Mouse (Mus musculus) limb, embryonic 13.5 days (tissue): ENCODE measurements around the gene Grid1. TPM values are rescaled to one million over a fixed set of nuclear protein-coding genes. Genes with fewer than 3 reads are reported as not detected.

Experiments
- ATAC-seq: fragments of 200-750 bp; cut with Nextera tagmentation; 2 replicates; pipeline ENCODE4 v1.8.0; 2017; ENCODE audit warnings: low read depth, moderate number of reproducible peaks, moderate TSS enrichment; ENCODE audit not compliant: low FRiP score
- H3K27ac ChIP-seq: fragments of 300-500 bp; sonication (generic); 2 replicates; pipeline ENCODE4 v1.5.1; 2015; ENCODE audit warnings: inconsistent platforms, mild to moderate bottlenecking, moderate library complexity
- H3K27me3 ChIP-seq: fragments of 300-500 bp; sonication (generic); 2 replicates; pipeline ENCODE4 v1.6.1; 2015; ENCODE audit warnings: mild to moderate bottlenecking, inconsistent platforms
- H3K36me3 ChIP-seq: fragments of 300-500 bp; sonication (generic); 2 replicates; pipeline ENCODE4 v1.6.1; 2015; ENCODE audit warnings: inconsistent platforms, mild to moderate bottlenecking, moderate library complexity
- H3K4me1 ChIP-seq: fragments of 300-500 bp; sonication (generic); 2 replicates; pipeline ENCODE4 v1.6.1; 2015; ENCODE audit warnings: inconsistent platforms
- H3K4me2 ChIP-seq: fragments of 300-500 bp; sonication (generic); replicated peaks from 2 replicates; pipeline ENCODE4 v1.6.1; 2015; ENCODE audit warnings: inconsistent platforms, mild to moderate bottlenecking, moderate library complexity
- H3K4me3 ChIP-seq: fragments of 300-500 bp; sonication (generic); 2 replicates; pipeline ENCODE4 v1.5.1; 2015; ENCODE audit warnings: moderate library complexity, mild to moderate bottlenecking, inconsistent platforms
- H3K9ac ChIP-seq: fragments of 300-500 bp; sonication (generic); 2 replicates; pipeline ENCODE4 v1.6.1; 2015; ENCODE audit warnings: mild to moderate bottlenecking, inconsistent platforms
- H3K9me3 ChIP-seq: fragments of 300-500 bp; sonication (generic); 2 replicates; pipeline ENCODE4 v1.6.1; 2016; ENCODE audit warnings: inconsistent platforms
- WGBS: fragments of 180-500 bp; shearing (Covaris S2); methylation state at CpG from one replicate; pipeline ENCODE4 v1.1.7; 2015; 5-methylcytosine and 5-hydroxymethylcytosine counted together
- polyA plus RNA-seq: library from polyadenylated mRNA; unstranded; fragments of >200 nt; fragmentation: Nextera tagmentation; extraction: Ambion mirVana; gene quantifications from 2 replicates; pipeline ENCODE4 v1.2.1, GENCODE M21; 2015

The Grid1 gene
- polyA plus RNA-seq = 0.50 and 0.91 TPM in 2 replicates

DNA sequence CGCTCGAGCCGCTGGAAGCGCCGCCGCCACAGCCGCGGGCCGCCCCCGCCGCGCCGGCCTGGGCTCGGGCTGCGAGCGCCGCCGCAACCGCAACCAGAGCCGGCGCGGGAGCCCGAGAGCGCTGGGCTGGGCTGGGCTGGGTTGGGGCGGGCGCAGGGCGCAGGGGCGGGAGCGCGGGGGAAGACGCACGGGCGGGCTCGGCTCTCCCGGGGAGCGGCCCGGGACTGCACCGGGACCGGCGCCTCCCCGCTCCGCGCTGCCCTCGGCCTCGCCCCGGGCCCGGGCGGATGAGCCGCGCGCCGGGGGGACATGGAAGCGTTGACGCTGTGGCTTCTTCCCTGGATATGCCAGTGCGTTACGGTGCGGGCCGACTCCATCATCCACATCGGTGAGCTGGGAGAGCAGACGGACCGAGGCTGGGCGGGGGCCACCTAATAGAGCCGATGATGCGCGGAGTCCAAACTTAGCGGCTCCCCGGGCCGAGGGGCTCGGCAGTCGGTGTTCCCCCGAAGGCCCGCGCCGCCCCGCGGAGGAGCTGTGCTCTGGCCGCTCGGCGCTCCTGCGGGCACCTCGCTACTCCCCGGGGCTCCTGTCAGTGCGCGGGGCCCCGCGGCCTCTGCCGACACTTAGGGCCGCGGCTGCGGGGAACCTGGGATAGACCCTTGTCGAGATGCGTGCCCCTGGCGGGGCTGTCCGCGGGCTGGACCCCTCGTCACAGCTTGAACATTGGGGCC is at the start of gene Grid1:
Gene Grid1, plus strand, starts transcription at position 190 of the 734 bp plus-strand sequence.
- peaks cover 28% of the 10 kb centered on the region for H3K4me1 ChIP-seq
- H3K9ac ChIP-seq = peak within 1 kb of the TSS; percentile 55
- peak within 1 kb of the TSS; percentile 56 for H3K4me3 ChIP-seq
- ATAC-seq = peak; percentile 54; the same call in 1 of the 2 replicates
- H3K27ac ChIP-seq = no peak within 1 kb of the TSS
- H3K9me3 ChIP-seq = no peaks in the 10 kb centered on the region
- WGBS = under 1% methylated on average over 96 of the region's 96 CpGs
- H3K36me3 ChIP-seq = no peaks in the 10 kb centered on the region
- H3K27me3 ChIP-seq = peaks cover 99% of the 10 kb centered on the region
- peak within 1 kb of the TSS; percentile 82 for H3K4me2 ChIP-seq

DNA sequence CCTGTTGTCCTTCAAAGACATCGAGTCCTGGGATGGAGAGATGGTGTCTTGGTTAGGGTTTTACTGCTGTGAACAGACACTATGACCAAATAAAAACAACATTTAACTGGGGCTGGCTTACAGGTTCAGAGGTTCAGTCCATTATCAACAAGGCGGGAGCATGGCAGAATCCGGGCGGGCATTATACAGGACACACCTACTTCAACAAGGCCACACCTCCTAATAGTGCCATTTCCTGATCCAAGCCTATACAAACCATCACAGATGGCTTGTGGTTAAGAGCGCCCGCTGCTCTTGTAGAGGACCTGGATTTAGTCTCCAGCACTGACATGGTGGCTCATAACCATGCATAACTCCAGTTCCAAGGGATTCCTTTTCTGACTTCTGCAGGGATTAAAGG is 49.4 kb upstream of the Grid1 start:
- peaks cover 14% of the 10 kb centered on the region for H3K4me1 ChIP-seq

DNA sequence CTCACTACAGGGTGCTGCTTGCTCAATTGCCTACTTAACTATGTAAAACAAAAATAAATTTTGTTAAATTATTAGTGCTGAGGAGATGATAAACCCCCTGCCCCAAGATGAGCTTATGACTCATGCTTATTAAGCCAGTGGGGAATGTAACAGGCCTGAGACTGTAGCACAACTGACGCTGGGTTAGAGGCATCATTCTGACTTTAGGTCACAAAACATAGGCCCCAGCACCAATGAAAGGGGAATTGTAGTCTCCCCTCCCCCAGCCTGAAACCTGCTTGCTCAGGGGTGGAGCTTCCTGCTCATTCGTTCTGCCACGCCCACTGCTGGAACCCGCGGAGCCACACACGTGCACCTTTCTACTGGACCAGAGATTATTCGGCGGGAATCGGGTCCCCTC is 48.3 kb upstream of the Grid1 start:
- no peak overlapping the region for H3K4me3 ChIP-seq
- peaks cover 14% of the 10 kb centered on the region for H3K4me1 ChIP-seq
- H3K27me3 ChIP-seq = peaks cover 20% of the 10 kb centered on the region
- H3K9ac ChIP-seq = no peak overlapping the region
- no peak overlapping the region for H3K4me2 ChIP-seq
- H3K36me3 ChIP-seq = no peaks in the 10 kb centered on the region
- no peak for ATAC-seq
- 27% methylated on average over 9 of the region's 9 CpGs for WGBS
- H3K9me3 ChIP-seq = peaks cover 7% of the 10 kb centered on the region
- H3K27ac ChIP-seq = no peak overlapping the region

More for the DNA sequence above, 49.4 kb upstream of the Grid1 start:
- Histone ChIP-seq H3K4me3 (no peak overlapping the region), H3K9ac (no peak overlapping the region), H3K27ac (no peak overlapping the region), H3K27me3 (peaks cover 20% of the 10 kb centered on the region), H3K4me2 (no peak overlapping the region), H3K36me3 (no peaks in the 10 kb centered on the region), H3K9me3 (no peaks in the 10 kb centered on the region; the same call in 1 of the 2 replicates)
- 78% methylated on average over 6 of the region's 6 CpGs for WGBS
- ATAC-seq = no peak

DNA sequence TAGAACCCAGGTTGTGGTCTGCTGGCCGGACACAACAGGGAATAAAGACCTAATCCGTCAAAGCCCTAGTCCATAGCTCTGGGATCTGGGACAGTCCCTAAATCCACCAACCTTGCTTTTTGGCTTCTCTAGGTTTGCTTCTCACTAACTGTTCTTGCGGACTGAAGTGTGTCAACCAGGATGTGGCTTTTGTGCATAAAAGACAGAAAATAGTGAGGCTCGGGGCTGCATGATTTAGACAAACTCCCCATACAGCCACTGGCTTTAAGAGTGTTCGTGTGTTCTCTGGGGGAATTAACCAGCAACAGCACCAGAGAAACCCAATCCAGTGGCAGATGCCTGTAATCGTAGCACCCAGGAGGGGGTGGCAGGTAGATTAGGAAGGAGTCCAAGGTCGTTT is 47.8 kb upstream of the Grid1 start:
- H3K4me3 ChIP-seq = no peak overlapping the region
- H3K27me3 ChIP-seq = peaks cover 22% of the 10 kb centered on the region
- no peak overlapping the region for H3K9ac ChIP-seq
- H3K9me3 ChIP-seq = peaks cover 7% of the 10 kb centered on the region
- ATAC-seq = no peak
- no peak overlapping the region for H3K27ac ChIP-seq
- peaks cover 14% of the 10 kb centered on the region for H3K4me1 ChIP-seq
- 46% methylated on average over 7 of the region's 7 CpGs for WGBS
- H3K36me3 ChIP-seq = no peaks in the 10 kb centered on the region
- no peak overlapping the region for H3K4me2 ChIP-seq

- H3K9ac ChIP-seq = no peak overlapping the region
- peaks cover 11% of the 10 kb centered on the region for H3K4me1 ChIP-seq
- no peak overlapping the region for H3K27ac ChIP-seq
- WGBS = 76% methylated on average over 3 of the region's 3 CpGs
- no peak overlapping the region for H3K4me2 ChIP-seq
- no peak for ATAC-seq
- H3K4me3 ChIP-seq = no peak overlapping the region
- peaks cover 26% of the 10 kb centered on the region for H3K27me3 ChIP-seq
- H3K36me3 ChIP-seq = no peaks in the 10 kb centered on the region
- H3K9me3 ChIP-seq = peaks cover 7% of the 10 kb centered on the region
Observed at GRCm38 (mm10) chr14:34773681-34774080, 46.2 kb upstream of the Grid1 start.

GRCm38 (mm10) chr14:34774231-34774630 is 45.7 kb upstream of the Grid1 start:
- 84% methylated on average over 6 of the region's 6 CpGs for WGBS

GRCm38 (mm10) chr14:34776719-34777385 is 43.1 kb upstream of the Grid1 start:
- WGBS = 90% methylated on average over 12 of the region's 12 CpGs

More at GRCm38 (mm10) chr14:34774231-34774630, 45.7 kb upstream of the Grid1 start:
- ATAC-seq = no peak
- Histone ChIP-seq H3K4me1 (peaks cover 9% of the 10 kb centered on the region), H3K9ac (no peak overlapping the region), H3K4me2 (no peak overlapping the region), H3K27me3 (peaks cover 24% of the 10 kb centered on the region), H3K36me3 (no peaks in the 10 kb centered on the region), H3K9me3 (peaks cover 7% of the 10 kb centered on the region), H3K4me3 (no peak overlapping the region), H3K27ac (no peak overlapping the region)

GRCm38 (mm10) chr14:34777810-34778209 is 42.1 kb upstream of the Grid1 start:
- no peak for ATAC-seq
- no peaks in the 10 kb centered on the region for H3K36me3 ChIP-seq
- H3K9ac ChIP-seq = no peak overlapping the region
- 19% methylated on average over 10 of the region's 10 CpGs for WGBS
- no peaks in the 10 kb centered on the region for H3K4me1 ChIP-seq
- peaks cover 7% of the 10 kb centered on the region; the same call in 1 of the 2 replicates for H3K27me3 ChIP-seq
- no peak overlapping the region for H3K27ac ChIP-seq
- peaks cover 7% of the 10 kb centered on the region for H3K9me3 ChIP-seq
- no peak overlapping the region for H3K4me2 ChIP-seq
- no peak overlapping the region for H3K4me3 ChIP-seq

More at GRCm38 (mm10) chr14:34776719-34777385, 43.1 kb upstream of the Grid1 start:
- no peak for ATAC-seq
- Histone ChIP-seq H3K9ac (no peak overlapping the region), H3K4me3 (no peak overlapping the region), H3K36me3 (no peaks in the 10 kb centered on the region), H3K4me2 (no peak overlapping the region), H3K27ac (no peak overlapping the region), H3K4me1 (no peaks in the 10 kb centered on the region), H3K9me3 (peaks cover 7% of the 10 kb centered on the region), H3K27me3 (peaks cover 7% of the 10 kb centered on the region; the same call in 1 of the 2 replicates)

- Histone ChIP-seq H3K4me1 (no peaks in the 10 kb centered on the region), H3K36me3 (no peaks in the 10 kb centered on the region), H3K27me3 (peaks cover 7% of the 10 kb centered on the region; the same call in 1 of the 2 replicates), H3K27ac (no peak overlapping the region), H3K4me2 (no peak overlapping the region), H3K9me3 (peaks cover 7% of the 10 kb centered on the region), H3K9ac (no peak overlapping the region), H3K4me3 (no peak overlapping the region)
- 80% methylated on average over 7 of the region's 7 CpGs for WGBS
- ATAC-seq = no peak
Observed at GRCm38 (mm10) chr14:34778760-34779159, 41.1 kb upstream of the Grid1 start.

DNA sequence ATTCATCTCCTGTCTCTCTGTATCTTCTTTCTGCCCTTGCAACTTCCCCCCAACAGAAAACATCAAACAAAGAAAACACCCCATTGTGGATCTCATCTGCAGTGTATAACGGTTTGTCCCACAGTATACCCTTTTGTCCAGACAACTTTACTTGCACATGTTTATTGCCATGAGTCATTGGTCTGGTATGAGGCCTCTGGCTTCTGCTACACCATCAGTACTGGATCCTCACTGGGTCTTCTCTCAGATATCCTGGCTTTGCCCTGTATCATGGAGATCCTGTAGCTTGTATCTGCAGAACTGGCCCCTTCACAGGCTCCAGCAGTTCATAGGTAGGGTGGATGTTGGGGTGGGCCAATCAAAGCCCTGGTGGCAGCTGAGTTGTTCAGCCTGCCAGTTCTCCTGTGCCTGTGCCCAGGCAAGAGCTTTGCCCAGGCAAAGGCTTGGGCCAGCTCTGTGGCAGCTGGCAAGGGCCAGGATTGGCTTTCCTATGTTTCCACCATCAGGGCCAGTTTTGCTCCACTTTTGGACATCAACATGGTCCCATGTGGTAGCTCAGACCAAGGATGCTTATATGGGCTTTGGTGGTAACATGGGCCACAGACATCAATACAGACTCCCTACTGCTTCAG is 26.4 kb upstream of the Grid1 start:
- H3K36me3 ChIP-seq = no peaks in the 10 kb centered on the region
- ATAC-seq = no peak
- H3K9ac ChIP-seq = no peak overlapping the region
- no peak overlapping the region for H3K4me3 ChIP-seq
- 76% methylated on average over 1 of the region's 1 CpGs for WGBS
- no peaks in the 10 kb centered on the region for H3K9me3 ChIP-seq
- H3K27me3 ChIP-seq = no peaks in the 10 kb centered on the region
- H3K27ac ChIP-seq = no peak overlapping the region
- no peak overlapping the region for H3K4me2 ChIP-seq
- no peaks in the 10 kb centered on the region for H3K4me1 ChIP-seq

DNA sequence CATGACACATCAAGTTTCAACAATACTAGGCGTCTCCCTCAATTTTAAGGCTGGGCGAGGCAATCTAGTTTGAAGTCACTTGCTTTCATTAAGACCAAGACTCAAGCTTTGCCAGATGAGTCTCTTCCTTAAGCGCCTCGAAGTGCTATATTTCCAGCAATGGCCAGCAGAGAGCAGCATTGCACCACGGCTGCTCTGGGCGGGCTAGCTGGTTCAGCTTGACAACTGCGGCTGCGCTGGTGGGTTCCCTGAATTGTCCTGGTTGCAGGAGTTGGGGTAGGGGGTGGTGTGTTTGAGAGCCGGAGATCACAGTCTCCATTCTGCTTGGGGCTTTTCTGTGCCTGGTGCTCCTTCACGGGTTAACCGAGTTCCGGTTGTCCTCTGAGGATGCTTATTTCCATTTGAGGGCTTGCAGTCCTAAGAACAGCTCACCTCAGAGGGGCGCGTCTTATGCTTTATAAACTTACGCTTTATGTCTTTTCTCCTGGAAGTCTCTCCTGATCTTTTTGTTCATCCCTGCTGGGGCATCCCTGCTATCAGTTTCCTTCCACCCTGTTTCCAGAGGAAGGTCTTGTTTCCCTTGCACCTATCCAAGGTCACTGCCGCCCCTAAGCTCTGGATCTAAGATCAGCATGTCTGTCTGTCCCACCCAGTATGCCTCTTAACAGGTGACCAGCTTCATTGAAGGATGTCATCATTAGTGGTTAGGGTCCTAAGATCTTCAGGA is 9.0 kb upstream of the Grid1 start:
- WGBS = 20% methylated on average over 16 of the region's 16 CpGs
- Histone ChIP-seq H3K36me3 (no peaks in the 10 kb centered on the region), H3K4me3 (no peak overlapping the region), H3K27ac (no peak overlapping the region), H3K9ac (no peak overlapping the region), H3K9me3 (no peaks in the 10 kb centered on the region), H3K27me3 (peaks cover 41% of the 10 kb centered on the region), H3K4me2 (peak overlapping the region; percentile 38), H3K4me1 (no peaks in the 10 kb centered on the region)
- ATAC-seq = peak; percentile 66

DNA sequence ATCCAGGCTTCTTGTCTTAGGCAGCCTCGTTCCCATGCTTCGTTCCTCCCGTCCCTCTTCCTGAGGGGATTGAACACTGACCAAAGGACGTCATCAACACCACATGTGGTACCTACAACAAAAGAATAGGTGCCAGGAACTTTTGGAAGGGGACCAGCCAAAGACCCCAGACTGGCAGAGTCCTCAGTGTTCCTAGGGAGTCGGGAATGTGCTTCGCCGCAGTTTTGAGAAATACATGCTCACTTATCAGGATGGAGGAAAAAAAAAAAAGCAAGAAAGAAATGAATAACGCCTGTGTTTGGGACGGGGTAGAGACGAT is 8.5 kb upstream of the Grid1 start:
- Histone ChIP-seq H3K4me1 (no peaks in the 10 kb centered on the region), H3K36me3 (no peaks in the 10 kb centered on the region), H3K4me2 (no peak overlapping the region), H3K9ac (no peak overlapping the region), H3K4me3 (no peak overlapping the region), H3K27me3 (peaks cover 46% of the 10 kb centered on the region), H3K9me3 (no peaks in the 10 kb centered on the region), H3K27ac (no peak overlapping the region)
- ATAC-seq = no peak
- 61% methylated on average over 10 of the region's 10 CpGs for WGBS
